Comparison of ENCODE assay signal across 19 mouse cellular contexts in genomic region chr8:13628067-13628466, GRCm38 (mm10).
"Had no signal": no experiment of that assay in that cellular context is flagged by ENCODE, and none has a peak within 500 bp of the region (broad histone marks: within the 10 kb centered on the region; RNA-seq: fewer than 3 reads in every experiment).

No protein-coding gene starts in this region.

- H3K9me3 ChIP-seq: liver, embryonic 15.5 days; lung, embryonic 15.5 days; midbrain, embryonic 13.5 days; midbrain, embryonic 15.5 days; neural tube, embryonic 12.5 days; stomach, embryonic 15.5 days had no signal

- H3K4me3 ChIP-seq: liver, embryonic 15.5 days; lung, embryonic 15.5 days; midbrain, embryonic 13.5 days; midbrain, embryonic 15.5 days; neural tube, embryonic 12.5 days; stomach, embryonic 15.5 days had no signal

- DNase-seq: liver, postnatal 0 days; lung, adult 2 months; lung, postnatal 14 days; lung, postnatal 36 days; right cerebral cortex, postnatal 14 days; right cerebral cortex, postnatal 4 days; spleen, adult 18-20 months; thymus, postnatal 14 days; thymus, postnatal 36 days had no signal

- H3K27ac ChIP-seq: liver, embryonic 15.5 days; lung, embryonic 15.5 days; midbrain, embryonic 13.5 days; midbrain, embryonic 15.5 days; neural tube, embryonic 12.5 days; stomach, embryonic 15.5 days; stomach, postnatal 0 days had no signal

- H3K36me3 ChIP-seq: lung, embryonic 15.5 days; midbrain, embryonic 15.5 days; neural tube, embryonic 12.5 days had no signal

- H3K27me3 ChIP-seq: liver, embryonic 15.5 days; lung, embryonic 15.5 days; megakaryocyte, embryonic 14.5 days; midbrain, embryonic 13.5 days; midbrain, embryonic 15.5 days; neural tube, embryonic 12.5 days; stomach, embryonic 15.5 days had no signal

- H3K9ac ChIP-seq: liver, embryonic 15.5 days; liver, postnatal 0 days; lung, embryonic 15.5 days; midbrain, embryonic 13.5 days; midbrain, embryonic 15.5 days; neural tube, embryonic 12.5 days; stomach, embryonic 15.5 days had no signal

- ATAC-seq: liver, postnatal 0 days; lung, postnatal 0 days; midbrain, embryonic 13.5 days; midbrain, embryonic 15.5 days had no signal

- H3K4me2 ChIP-seq: liver, embryonic 15.5 days; lung, embryonic 15.5 days; midbrain, embryonic 11.5 days; midbrain, embryonic 13.5 days; midbrain, embryonic 15.5 days; neural tube, embryonic 12.5 days; stomach, embryonic 15.5 days had no signal
